Mouse (Mus musculus) liver, postnatal 0 days (tissue): ENCODE data around the gene Vps11. TPM values are rescaled to one million over a fixed set of nuclear protein-coding genes. Genes with fewer than 3 reads are reported as not detected.

Source experiments
- ATAC-seq: fragments of 200-750 bp; cut with Nextera tagmentation; 2 replicates; pipeline ENCODE4 v1.8.0; 2017; ENCODE audit warnings: mild to moderate bottlenecking, moderate library complexity
- DNase-seq: peaks from one replicate; pipeline ENCODE4 v3.0.0-alpha.2; 2016
- H3K27ac ChIP-seq: fragments of 300-500 bp; sonication (generic); 2 replicates; pipeline ENCODE4 v1.5.1; 2014; ENCODE audit warnings: antibody characterized with exemption, moderate library complexity, mild to moderate bottlenecking, low read depth
- H3K27me3 ChIP-seq: fragments of 300-500 bp; sonication (generic); 2 replicates; pipeline ENCODE4 v1.6.1; 2014; ENCODE audit warnings: low read length, control low read depth, mixed read lengths; ENCODE audit not compliant: insufficient read depth
- H3K36me3 ChIP-seq: fragments of 300-500 bp; sonication (generic); replicated peaks from 2 replicates; pipeline ENCODE4 v1.6.1; 2014; ENCODE audit warnings: mild to moderate bottlenecking, control low read depth, low read length, moderate library complexity, mixed read lengths; ENCODE audit not compliant: insufficient read depth
- H3K4me1 ChIP-seq: fragments of 300-500 bp; sonication (generic); 2 replicates; pipeline ENCODE4 v1.6.1; 2014; ENCODE audit warnings: antibody characterized with exemption, mild to moderate bottlenecking, control low read depth; ENCODE audit not compliant: insufficient read depth
- H3K4me2 ChIP-seq: fragments of 300-500 bp; sonication (generic); 2 replicates; pipeline ENCODE4 v1.6.1; 2014; ENCODE audit warnings: low read depth, mild to moderate bottlenecking, low read length, moderate library complexity, mixed read lengths
- H3K4me3 ChIP-seq: fragments of 300-500 bp; sonication (generic); 2 replicates; pipeline ENCODE4 v1.5.1; 2014; ENCODE audit warnings: low read depth, low read length
- H3K9ac ChIP-seq: fragments of 300-500 bp; sonication (generic); replicated peaks from 2 replicates; pipeline ENCODE4 v1.6.1; 2014; ENCODE audit warnings: mild to moderate bottlenecking, moderate library complexity
- H3K9me3 ChIP-seq: fragments of 300-500 bp; sonication (generic); 2 replicates; pipeline ENCODE4 v1.6.1; 2016; ENCODE audit warnings: mild to moderate bottlenecking, control low read depth, low read length, mixed read lengths
- CTCF ChIP-seq: sonication (generic); IDR thresholded peaks from 2 replicates; pipeline ENCODE4 v1.5.1; 2016; ENCODE audit warnings: antibody characterized with exemption, low read depth
- EP300 ChIP-seq: IDR thresholded peaks from 2 replicates; pipeline ENCODE4 v1.6.1; 2016; ENCODE audit warnings: antibody characterized with exemption, low read depth, mild to moderate bottlenecking
- WGBS: fragments of 180-500 bp; shearing (Covaris S2); extraction: QIAGEN DNeasy Blood & Tissue Kit; methylation state at CpG from one replicate; pipeline ENCODE4 v1.1.7; 2014; ENCODE audit not compliant: insufficient replicate concordance; 5-methylcytosine and 5-hydroxymethylcytosine counted together
- polyA plus RNA-seq: library from polyadenylated mRNA; unstranded; fragments of >200 nt; fragmentation: Nextera tagmentation; extraction: Ambion mirVana; gene quantifications from 2 replicates; pipeline ENCODE4 v1.2.1, GENCODE M21; 2015

The Vps11 gene
- polyA plus RNA-seq, 1 experiment from 2014 or later, result 13.3 TPM

GRCm38 (mm10) chr9:44319887-44320798, 41.3 kb downstream of the Vps11 start, which contains the start of gene C2cd2l:
TSS of gene C2cd2l (minus strand) at chr9:44320285.
- Histone ChIP-seq H3K4me1 (peaks cover 40% of the 10 kb centered on the region), H3K27ac (peak within 1 kb of the TSS; percentile 85), H3K4me2 (peak within 1 kb of the TSS; percentile 92), H3K36me3 (peaks cover 19% of the 10 kb centered on the region), H3K9me3 (no peaks in the 10 kb centered on the region), H3K4me3 (peak within 1 kb of the TSS; percentile 95), H3K9ac (peak within 1 kb of the TSS; percentile 81), H3K27me3 (no peaks in the 10 kb centered on the region)
- peak; percentile 95 for ATAC-seq
- WGBS, result under 1% methylated on average over 67 of the region's 67 CpGs
- TF ChIP-seq EP300, result peak; percentile 56; the same call in 1 of the 2 replicates
- TF ChIP-seq CTCF, result no peak
- DNase-seq, result peak; percentile 96

- no peak for TF ChIP-seq CTCF
- TF ChIP-seq EP300, result no peak
- Histone ChIP-seq H3K4me1 (peaks cover 40% of the 10 kb centered on the region), H3K27me3 (no peaks in the 10 kb centered on the region), H3K9ac (peak overlapping the region; percentile 81), H3K4me3 (peak overlapping the region; percentile 95), H3K4me2 (peak overlapping the region; percentile 92), H3K27ac (peak overlapping the region; percentile 85), H3K9me3 (no peaks in the 10 kb centered on the region), H3K36me3 (peaks cover 28% of the 10 kb centered on the region)
- 3% methylated on average over 36 of the region's 37 CpGs for WGBS
- DNase-seq, result peak; percentile 55
- no peak; the same call in 1 of the 2 replicates for ATAC-seq
These were observed 42.2 kb downstream of the Vps11 start for GRCm38 (mm10) chr9:44319105-44319886.

- DNase-seq (no peak), ATAC-seq (no peak)
- H3K27me3 ChIP-seq, result no peaks in the 10 kb centered on the region
- H3K9ac ChIP-seq, result peak overlapping the region; percentile 81
- peaks cover 40% of the 10 kb centered on the region for H3K4me1 ChIP-seq
- peaks cover 33% of the 10 kb centered on the region for H3K36me3 ChIP-seq
- H3K9me3 ChIP-seq, result no peaks in the 10 kb centered on the region
- peak overlapping the region; percentile 92 for H3K4me2 ChIP-seq
- WGBS, result 31% methylated on average over 3 of the region's 3 CpGs
- TF ChIP-seq CTCF (no peak), EP300 (no peak)
- peak overlapping the region; percentile 85 for H3K27ac ChIP-seq
- H3K4me3 ChIP-seq, result peak overlapping the region; percentile 95
These were observed 42.7 kb downstream of the Vps11 start for GRCm38 (mm10) chr9:44318826-44319095.

GRCm38 (mm10) chr9:44318076-44318825, 43.2 kb downstream of the Vps11 start:
- TF ChIP-seq EP300 (peak; percentile 69), CTCF (no peak)
- Histone ChIP-seq H3K4me2 (peak overlapping the region; percentile 92), H3K27me3 (no peaks in the 10 kb centered on the region), H3K4me1 (peaks cover 40% of the 10 kb centered on the region), H3K27ac (peak overlapping the region; percentile 85), H3K36me3 (peaks cover 38% of the 10 kb centered on the region), H3K4me3 (peak overlapping the region; percentile 95), H3K9me3 (no peaks in the 10 kb centered on the region), H3K9ac (peak overlapping the region; percentile 81)
- peak; percentile 57 for DNase-seq
- peak; percentile 35 for ATAC-seq
- 56% methylated on average over 5 of the region's 5 CpGs for WGBS

GRCm38 (mm10) chr9:44317452-44317851, 44.0 kb downstream of the Vps11 start:
- ATAC-seq (no peak), DNase-seq (no peak)
- H3K27me3 ChIP-seq, result no peaks in the 10 kb centered on the region
- H3K9me3 ChIP-seq, result no peaks in the 10 kb centered on the region
- peak overlapping the region; percentile 92 for H3K4me2 ChIP-seq
- peaks cover 42% of the 10 kb centered on the region for H3K36me3 ChIP-seq
- H3K4me3 ChIP-seq, result peak overlapping the region; percentile 95
- no peak for TF ChIP-seq CTCF
- TF ChIP-seq EP300, result no peak
- H3K9ac ChIP-seq, result peak overlapping the region; percentile 81
- peak overlapping the region; percentile 85 for H3K27ac ChIP-seq
- peaks cover 40% of the 10 kb centered on the region for H3K4me1 ChIP-seq
- WGBS, result 88% methylated on average over 4 of the region's 4 CpGs
